Mouse (Mus musculus): ENCODE data around the gene Map3k3.

Gene Map3k3

DNA sequence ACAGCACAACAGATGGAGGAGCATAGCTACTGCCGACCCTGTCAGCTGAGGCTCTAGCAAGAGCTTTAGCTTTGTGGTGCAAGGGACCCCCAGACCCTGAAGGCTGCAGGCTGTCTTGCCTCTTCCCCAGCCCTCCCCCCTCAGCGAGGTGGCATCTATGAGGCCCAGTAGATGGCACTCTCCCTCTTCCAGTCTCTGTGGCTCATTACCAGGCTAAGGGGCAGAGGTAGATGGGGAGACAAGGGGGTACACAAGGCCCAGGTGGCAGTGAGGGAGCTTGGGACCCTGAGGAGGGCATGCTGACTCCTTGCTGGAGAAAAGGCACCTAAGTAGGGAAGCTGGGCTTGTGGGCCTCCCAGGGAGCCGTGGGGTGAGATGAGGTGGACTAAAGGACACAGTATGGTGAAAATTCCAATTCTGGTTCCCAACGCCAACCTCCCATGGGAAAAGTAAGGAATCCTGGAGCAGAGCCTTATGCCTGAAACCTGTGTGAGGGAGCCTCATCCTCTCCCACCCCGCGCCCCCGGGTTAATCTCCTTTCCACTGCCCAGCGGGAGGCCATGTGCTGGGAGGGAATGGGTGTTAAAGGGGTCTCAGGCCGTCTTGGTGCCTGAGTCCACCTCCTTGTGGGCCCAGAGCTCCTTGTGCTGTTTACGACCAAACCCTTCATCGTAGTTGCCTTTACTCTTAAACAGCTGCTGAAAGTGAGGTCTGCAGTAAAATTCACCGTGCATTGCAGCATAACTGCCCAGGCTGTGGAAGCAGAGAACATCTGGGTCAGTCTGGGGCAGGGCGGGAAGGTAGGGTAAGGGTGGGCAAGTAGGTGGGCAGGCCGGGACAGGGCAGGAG, 73.9 kb downstream of the Map3k3 start:
- no peak for DNase-seq (ENCODE audit: low spot score in 2 of 2)

DNA sequence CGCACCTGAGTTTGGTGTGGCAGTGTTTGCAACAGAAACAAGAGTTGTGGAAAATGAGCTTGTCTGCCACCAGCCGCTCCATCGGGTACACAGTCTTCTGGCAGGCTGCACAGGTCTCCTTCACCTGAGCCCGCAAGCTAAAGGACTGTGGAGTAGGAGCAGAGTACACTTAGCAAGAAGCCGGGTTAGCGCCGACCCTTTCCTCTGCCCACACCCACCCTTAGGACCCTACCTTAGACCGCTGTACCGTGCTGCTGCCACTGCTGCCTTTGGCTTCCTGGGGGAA, 74.5 kb downstream of the Map3k3 start:
- no peak for DNase-seq (ENCODE audit: low spot score in 2 of 2)

DNA sequence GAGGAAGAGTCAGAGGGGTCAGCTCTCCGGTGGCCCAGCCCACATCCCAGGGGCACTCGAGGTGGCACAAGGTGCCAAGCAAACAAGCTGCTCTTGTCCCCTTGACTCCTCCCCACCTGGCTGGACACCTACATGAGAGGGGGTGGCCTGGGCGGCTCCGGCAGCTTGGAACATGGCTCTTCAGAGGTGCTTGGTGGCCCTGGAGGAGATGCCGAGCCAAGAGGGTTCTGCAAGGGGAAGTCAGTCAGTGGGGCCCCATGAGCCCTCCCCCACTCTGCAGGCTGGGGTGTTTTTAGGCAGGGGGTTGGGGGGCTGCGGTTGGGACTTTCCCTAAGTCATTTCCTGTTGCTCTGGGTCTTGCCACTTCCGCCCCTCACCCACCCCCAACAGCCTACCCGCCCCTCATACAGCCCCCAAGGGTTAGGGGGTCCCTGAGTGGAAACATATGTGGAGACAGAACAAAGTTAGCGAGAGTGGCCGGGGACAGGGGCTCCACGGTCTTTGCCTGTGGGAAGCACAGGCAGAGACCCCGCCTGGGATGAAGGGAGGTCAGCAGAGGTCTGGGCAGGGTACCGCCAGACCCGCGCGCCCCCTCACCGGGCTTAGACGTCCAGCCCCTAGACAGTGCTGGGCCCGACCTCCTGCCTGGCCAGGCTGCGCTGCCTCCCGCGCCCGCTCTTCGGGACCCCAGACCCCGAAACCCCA, 75.0 kb downstream of the Map3k3 start:
- DNase-seq (ENCODE audit: low spot score in 2 of 2): peak; percentile 55 to 69

DNA sequence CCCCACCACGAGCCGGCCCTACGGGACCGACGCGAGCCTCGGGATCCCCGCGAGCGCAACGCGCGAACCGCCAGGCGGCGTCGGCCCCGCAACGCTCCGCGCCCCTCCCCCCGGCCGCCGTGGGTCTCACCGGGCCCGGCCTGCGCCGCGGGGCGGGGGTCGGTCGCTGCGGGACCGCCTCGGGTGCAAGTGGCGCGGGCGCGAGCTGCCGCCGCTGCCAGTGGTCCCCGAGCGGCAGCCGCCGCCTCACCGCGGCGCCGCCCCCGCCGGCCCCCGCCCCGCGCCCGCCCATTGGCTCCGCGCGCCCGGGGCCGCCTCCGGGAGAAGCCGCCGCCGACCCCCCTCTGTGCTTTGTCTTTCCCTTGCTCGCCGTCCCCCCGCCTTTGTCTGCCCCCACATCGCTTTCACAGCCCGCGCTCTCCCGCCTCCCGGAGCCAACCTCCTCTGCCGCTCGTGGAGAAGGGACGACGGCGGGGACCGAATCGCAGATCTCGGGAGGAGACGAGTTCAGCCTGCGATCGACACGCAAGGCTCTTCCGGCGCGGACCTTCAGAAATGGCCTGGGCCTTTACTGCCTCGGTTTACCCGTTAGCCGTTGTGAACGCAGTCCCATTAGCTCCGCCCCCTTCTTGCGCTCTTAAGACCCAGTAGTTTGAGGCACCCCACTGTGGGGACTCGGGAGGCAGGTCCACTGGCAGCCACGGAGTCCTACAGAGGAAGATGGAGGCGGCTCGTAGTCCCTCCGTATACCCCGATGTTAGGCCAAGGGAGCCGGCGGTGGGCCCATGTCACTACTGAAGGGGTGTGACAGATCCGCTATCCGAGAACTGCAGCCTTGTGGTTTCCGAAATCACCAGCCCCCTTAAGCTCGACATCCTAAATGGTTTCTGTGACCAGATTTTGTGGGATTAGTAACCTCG, 75.8 kb downstream of the Map3k3 start:
- DNase-seq (ENCODE audit: low spot score in 2 of 2): peak; percentile 76 to 85

DNA sequence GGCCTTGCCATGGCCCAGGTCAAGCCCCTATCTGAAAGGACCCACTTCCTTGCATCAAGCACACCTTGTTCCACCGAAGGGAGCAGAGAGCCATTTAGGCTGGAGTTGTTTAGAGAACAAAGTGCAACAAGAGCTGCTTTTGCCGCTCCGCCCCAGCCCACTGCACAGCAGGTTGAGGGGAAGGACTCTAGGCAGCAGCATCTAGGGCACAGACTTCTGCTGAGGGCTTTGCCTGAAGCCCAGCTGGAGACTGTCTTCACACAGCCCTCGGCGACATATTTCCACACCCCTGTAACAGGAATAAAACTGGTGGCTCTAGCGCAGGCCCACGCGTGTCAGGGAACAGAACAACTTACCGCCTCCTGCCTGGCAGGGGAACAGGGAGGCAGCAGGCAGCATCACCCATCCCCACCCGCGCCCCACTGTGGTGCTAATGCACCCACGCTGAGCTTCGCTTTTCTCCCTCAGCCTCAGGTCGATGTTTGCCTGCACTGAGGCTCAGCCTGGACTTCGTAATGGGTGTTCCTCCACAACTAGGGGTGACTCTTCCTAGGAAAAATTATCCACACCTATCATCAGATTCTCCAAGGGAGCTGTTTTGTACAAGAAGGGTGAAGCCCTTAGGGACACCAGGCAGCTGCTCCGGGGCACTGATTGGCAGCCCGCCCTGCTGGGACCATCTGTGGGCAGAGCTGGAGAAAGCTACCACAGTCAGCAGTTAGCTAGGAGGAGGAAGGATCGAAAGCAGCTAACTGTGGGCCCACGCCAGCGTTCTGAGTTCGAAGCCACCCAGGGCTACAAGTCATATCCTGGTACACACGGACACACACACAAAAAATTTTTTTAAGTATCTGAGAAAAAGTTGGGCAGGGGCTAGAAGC, 76.7 kb downstream of the Map3k3 start, which contains the start of the genes Gm10840 and Limd2:
Gene Gm10840 (plus strand): TSS at position 10 of the 881 bp plus-strand sequence.
Gene Limd2 (minus strand): TSS at position 20 of the 881 bp plus-strand sequence.
- DNase-seq (ENCODE audit: low spot score in 2 of 2): peak; percentile 74 to 88

DNA sequence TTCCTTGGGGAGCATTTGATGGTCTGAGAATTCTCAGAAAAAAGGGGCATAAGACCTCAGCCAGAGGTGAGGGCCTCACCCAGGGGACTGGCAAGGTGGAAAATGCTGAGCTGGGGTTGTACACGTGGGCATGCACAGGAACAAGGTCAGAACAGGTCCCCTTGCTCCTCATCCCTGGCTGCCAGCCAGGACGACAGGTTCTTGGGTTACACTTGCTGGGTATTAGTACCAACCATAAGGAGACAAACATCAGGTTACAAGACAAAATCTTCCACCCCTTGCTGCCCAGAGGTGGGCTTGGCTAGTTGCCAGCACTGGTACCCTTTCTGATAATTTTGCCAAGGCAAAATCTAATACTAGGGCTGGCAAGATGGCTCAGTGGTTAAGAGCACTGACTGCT, 77.8 kb downstream of the Map3k3 start:
- no peak for DNase-seq (ENCODE audit: low spot score in 2 of 2)

DNA sequence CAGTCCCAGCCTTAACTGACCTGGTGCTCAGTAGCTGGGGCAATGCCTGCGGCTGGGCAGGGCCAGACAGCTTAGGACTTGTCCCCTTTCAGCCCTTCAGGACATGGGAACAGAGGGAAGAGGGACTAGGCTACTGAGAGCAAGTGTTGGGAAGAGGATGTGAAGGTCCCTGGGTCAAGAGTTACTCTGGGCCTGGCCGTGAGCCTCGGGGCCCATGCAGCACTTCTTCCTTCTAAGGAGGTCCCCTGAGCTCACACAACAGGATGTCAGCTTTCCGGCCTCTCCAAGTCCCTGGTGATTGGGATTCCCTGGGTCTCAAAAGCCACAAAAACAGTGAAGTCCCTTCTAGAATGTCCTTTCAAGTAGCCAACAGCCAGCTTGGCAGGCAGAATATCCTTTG, 79.1 kb downstream of the Map3k3 start:
- no peak for DNase-seq (ENCODE audit: low spot score in 2 of 2)

DNA sequence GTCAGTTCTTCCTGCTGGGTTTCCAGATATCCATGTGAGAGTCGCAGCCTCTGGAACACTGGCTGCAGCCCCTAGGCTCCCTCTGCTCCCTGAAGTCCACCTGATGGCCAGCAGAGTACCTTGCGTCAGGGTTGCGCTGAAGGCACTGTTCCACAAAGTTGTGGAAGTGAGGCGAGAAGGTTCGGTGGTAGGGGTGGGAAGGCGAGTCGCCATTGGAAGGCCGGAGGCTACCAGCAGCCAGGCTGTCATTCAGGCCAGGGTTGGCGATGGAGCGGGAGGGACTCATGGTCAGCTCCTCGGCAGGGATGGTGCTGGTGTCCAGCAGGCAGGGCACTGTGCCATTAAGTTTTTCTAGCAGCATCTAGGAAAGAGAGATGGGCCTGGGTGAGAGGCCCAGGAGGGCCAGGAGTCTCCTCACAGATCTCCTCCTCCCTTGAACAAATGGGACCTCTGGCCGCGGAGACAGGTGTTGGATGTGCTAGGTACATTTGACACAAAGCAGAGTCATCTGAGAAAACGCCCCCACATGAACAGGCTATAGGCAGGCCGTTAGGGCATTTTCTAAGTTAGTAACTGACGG, 80.3 kb downstream of the Map3k3 start:
- DNase-seq (ENCODE audit: low spot score in 2 of 2): no peak

DNA sequence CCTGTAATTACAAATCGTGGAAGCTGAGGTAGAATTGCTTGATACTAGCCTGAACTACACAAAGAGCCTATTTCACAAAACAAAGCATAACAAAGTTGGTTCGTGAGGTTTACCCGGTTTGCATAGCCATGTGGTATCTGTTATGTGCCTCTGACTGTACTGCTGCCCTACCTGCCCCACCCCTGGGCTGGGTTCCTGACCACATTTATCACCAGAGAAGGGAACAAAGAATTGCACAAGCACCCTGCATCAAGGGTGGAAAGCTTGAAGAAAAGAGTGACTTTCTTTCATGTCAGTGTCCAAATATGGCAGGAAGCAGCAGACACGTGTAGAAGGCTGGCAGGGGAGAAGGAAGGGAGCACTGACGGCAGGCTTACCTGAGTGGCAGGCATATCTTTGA, 83.0 kb downstream of the Map3k3 start:
- DNase-seq (ENCODE audit: low spot score in 2 of 2): no peak

DNA sequence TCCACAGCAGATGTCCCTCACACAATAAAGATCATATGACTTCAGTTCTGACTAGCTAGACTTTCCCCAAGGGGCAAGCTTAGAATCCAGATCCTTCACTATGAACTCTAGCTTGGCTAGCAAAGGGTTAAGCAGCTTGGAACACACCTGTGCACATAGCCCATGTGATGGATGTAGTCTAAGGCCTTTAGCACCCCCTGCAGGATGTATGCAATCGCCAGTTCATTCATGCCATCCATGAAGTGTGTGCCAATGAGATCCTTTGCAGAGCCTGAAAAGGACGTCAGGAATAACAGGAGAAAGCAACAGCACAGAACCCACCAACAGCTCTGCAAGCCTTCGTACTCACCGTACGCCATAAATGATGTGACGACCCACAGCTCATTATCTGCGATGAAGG, 86.4 kb downstream of the Map3k3 start:
- DNase-seq (ENCODE audit: low spot score in 2 of 2): no peak

DNA sequence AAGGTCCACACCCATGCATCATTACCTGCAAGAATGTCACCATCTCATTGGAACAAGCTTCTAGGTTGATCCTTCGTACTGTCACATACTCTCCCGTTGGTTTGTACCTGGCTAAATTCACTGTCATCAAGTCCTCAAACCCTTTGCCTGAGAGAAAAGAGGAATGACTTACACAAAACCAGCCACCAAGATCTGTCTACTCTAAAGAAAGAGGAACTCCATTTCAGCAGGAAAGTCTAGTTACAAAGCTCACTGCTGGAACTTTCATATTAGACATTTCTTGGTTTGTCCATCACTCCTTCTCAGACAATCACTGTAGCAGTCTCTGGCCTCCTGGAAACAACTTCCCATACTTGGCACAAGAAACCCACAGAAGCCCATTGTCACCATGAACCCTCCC, 88.8 kb downstream of the Map3k3 start:
- no peak for DNase-seq (ENCODE audit: low spot score in 2 of 2)

DNA sequence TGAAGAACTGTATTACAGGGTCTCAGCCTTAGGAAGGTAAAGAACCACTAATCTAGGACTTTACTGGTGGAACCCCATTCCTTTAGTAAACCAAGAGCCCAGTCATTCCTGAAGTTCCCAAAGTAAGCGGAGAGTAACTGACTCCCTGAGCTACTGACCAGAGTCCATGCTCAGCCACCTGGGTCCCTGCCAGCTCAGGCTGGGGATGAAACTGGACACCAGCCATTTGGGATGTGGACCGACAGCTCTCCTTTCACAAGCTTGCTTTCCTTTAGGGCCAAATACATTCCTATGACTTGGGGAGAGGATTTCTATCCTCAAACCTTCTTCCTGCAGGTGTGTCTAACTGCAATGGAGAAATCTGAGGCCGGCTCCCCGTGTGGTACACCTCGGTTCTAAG, 90.0 kb downstream of the Map3k3 start:
- DNase-seq (ENCODE audit: low spot score in 2 of 2): no peak

DNA sequence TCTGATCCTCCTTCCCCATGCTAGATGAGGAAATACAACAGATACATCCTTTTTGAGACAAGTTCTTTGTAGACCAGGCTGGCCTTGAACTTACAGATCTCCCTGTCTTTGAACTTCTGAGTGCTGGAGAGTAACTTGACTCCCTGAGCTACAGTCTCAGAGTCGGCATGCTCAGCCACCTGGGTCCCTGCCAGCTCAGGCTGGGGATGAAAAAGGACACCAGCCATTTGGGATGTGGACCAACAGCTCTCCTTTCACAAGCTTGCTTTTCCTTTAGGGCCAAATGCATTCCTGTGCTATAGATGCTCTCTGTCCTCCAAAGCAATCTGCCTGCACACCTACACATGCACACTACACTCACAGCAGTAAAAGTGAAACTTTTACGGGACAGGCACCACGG, 90.7 kb downstream of the Map3k3 start:
- no peak for DNase-seq (ENCODE audit: low spot score in 2 of 2)

DNA sequence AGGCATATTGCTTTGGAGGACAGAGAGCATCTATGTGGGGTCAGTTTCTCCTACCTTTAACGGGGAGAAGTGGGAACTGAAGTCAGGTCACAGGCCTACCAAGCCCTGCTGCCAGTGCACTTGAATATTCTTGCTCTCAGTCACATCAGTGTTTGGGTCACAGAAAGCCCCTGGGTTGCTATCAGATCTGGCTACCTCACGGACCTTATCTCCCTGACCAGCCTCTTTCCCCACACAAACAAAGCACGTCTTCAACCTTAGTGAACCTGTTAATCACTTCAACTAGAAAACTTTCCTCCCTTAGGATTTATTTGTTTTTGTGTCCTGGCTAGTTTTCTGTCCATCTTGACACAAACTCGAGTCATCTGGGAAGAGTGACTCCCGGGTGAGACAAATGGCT, 92.0 kb downstream of the Map3k3 start:
- DNase-seq (ENCODE audit: low spot score in 2 of 2): no peak

DNA sequence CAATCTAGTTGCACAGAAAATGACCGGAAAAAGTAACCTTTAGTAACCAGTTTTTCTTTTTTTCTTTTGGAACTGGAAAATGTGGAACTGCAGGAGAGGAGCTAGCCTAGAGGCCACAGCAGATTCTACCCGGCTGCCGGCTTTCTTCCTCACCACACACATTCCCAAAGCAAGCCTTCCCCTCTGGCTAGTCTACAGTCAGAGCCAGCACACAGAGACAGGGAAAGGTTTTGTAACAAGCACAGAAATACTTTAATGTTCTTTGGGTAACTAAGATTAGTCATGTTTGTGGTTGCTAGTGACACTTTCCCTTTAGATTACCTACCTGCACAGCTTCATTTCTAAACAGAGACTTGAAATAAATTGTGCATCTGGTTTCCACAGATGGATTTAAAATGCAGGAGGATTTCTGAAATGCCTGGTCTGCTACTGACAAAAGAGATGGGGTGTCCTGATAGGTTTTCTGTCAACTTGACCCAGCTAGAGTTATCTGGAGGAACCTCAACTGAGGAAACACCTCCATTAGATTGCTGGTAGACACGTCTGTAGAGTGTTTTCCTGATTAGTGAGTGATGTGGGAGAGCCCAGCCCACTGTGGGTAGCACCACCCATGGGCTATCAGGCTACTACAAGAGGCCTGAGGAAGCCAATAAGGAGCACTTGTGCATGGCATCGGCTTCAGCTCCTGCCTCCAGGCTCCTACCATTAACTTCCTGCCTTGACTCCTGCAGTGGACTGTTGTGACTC, 93.8 kb downstream of the Map3k3 start:
- no peak for DNase-seq (ENCODE audit: low spot score in 2 of 2)

DNA sequence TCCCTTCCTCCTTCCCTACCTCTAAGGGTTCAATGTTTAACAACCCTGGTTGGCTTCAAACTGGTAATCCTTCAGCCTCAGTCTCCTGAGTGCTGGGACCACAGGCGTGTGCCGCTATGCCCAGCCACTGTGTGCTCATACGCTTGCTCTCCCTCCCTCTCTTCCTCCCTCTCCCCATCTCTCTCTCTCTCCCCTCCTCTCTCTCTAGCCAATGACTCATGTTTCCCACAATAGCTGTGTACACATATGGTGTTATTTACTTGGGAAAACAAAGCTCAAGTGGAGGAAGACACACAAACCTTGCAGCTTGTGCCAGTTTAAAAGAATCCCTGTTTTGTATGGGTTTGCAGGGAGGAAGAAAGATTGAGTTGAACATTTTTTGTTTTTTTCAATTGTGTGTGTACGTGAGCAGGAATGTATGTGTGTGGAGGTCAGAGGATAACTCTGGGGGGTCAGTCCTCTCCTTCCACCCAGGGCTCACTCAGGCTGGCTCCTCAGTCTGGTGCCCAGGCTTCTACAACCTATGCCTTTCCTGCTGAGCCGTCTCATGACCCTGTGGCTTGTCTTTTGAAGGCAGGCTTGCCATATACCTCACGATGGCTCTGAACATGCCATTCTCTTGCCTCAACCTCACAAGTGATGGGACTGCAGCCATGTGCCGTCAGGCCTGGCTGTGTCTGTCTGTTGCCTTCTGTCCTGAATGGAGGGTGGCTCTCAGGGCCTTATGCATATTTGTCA, 95.5 kb downstream of the Map3k3 start:
- DNase-seq (ENCODE audit: low spot score in 2 of 2): no peak

DNA sequence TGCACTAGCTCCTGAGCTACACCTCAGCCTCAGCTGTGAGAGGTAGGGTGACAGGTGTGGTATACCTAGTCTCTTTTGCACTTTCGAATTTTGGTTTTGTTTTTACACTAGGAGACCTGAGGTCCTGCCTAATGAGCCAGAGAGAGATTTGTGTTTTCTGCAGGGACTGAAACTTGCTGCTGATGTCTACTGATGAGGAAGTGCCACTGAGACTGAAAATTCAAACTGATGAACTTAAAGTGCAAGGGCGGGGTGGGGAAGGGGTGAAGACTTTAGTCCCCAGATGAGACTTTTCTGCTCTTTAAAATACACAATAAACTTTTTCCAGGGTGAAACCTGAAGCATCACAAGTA, 96.0 kb downstream of the Map3k3 start:
- no peak for DNase-seq (ENCODE audit: low spot score in 2 of 2)

DNA sequence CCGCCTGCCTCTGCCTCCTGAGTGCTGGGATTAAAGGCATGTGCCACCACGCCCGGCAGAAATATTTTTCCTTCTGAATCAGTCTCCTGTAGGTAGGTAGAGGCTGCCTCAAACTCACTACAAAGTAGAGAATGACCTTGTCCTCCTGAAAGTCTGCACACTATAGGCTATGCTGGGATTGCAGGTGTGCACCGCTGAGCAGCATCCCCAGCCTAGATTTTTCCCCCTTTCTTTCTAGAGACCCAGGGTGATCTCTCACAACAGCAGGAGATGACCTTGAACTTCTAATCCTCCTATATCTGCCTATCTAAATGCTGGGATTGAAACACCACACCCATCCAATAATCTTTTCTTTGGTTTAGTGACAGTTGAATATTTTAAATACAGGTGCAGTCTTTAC, 102.9 kb downstream of the Map3k3 start:
- DNase-seq (ENCODE audit: low spot score in 2 of 2): no peak

DNA sequence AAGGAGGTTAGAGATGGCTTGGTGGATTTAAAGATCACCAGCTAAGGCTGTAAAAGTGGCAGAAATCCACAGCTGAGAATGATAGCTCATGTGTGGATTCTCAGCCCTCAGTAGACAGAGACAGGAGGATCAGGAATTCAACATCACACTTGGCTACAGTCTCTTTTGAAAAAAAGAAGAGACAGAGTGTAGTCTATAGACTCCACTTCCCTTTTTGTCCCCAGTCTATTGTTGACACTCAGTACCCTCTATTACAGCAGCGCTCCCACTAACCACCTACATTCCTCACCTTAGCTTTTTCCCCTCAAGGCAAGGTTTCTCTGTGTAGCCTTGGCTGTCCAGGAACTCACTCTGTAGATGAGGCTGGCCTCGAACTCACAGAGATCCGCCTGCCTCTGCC, 107.3 kb downstream of the Map3k3 start:
- no peak for DNase-seq (ENCODE audit: low spot score in 2 of 2)

DNA sequence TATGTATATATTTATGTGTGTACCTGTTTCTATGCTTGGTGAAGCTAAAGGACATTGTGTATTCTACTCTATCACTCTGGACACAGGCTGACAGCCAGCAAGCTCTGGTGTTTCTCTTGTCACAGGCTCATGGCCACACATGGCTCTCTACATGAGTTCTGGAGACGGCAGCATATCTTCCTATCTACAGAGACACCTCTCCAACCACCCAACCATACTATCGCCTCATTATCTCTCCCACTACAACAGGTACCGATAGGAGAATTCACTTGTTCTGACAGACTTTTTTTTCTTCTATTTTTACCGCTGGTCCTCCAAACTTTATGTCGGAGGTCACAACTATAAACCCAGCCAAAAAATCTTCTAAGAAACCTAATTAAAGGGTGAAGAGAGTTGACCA, 107.8 kb downstream of the Map3k3 start:
- DNase-seq (ENCODE audit: low spot score in 2 of 2): no peak

Measured in frontal cortex, postnatal 10 days (tissue).